Mouse (Mus musculus): Measurements from ENCODE around the gene Sugp1.

- TF ChIP-seq POLR2A (IDR thresholded peaks at IDR 0.05; ENCODE audit: borderline replicate concordance, extremely low read depth, low read depth, low read length) (no peak), CTCF (IDR thresholded peaks at IDR 0.05; ENCODE audit: insufficient read depth, low read length) (no peak)
Observed at GRCm38 (mm10) chr8:70104922-70105321, 62.3 kb downstream of the Sugp1 start.
